Mouse (Mus musculus): ENCODE results near the gene Cmklr1.

- TF ChIP-seq CTCF (IDR thresholded peaks at IDR 0.05; ENCODE audit: low read depth): no peak
- TF ChIP-seq EP300 (optimal IDR thresholded peaks at IDR 0.05): no peak
Observed at GRCm38 (mm10) chr5:113654206-113654605, 4.0 kb upstream of the Cmklr1 start.

All from stomach, postnatal 0 days (tissue).